Mouse (Mus musculus) forebrain, postnatal 0 days (tissue): ENCODE results near the gene Syt1. TPM values are rescaled to one million over a fixed set of nuclear protein-coding genes. Genes with fewer than 3 reads are reported as not detected.

Source experiments
- ATAC-seq: fragments of 200-750 bp; cut with Nextera tagmentation; 2 replicates; pipeline ENCODE4 v1.8.0; 2017; ENCODE audit warnings: mild to moderate bottlenecking, moderate library complexity
- DNase-seq: peaks from one replicate; pipeline ENCODE4 v3.0.0-alpha.2; 2015
- H3K27ac ChIP-seq: fragments of 300-500 bp; sonication (generic); 2 replicates; pipeline ENCODE4 v1.5.1; 2014; ENCODE audit warnings: low read depth, mild to moderate bottlenecking, antibody characterized with exemption, low read length, moderate library complexity, mixed read lengths
- H3K27me3 ChIP-seq: fragments of 300-500 bp; sonication (generic); 2 replicates; pipeline ENCODE4 v1.6.1; 2014; ENCODE audit warnings: mild to moderate bottlenecking, low read length, mixed read lengths; ENCODE audit not compliant: insufficient read depth
- H3K36me3 ChIP-seq: fragments of 300-500 bp; sonication (generic); 2 replicates; pipeline ENCODE4 v1.6.1; 2014; ENCODE audit warnings: mild to moderate bottlenecking, moderate library complexity; ENCODE audit not compliant: insufficient read depth
- H3K4me1 ChIP-seq: fragments of 300-500 bp; sonication (generic); 2 replicates; pipeline ENCODE4 v1.6.1; 2014; ENCODE audit warnings: antibody characterized with exemption; ENCODE audit not compliant: insufficient read depth
- H3K4me2 ChIP-seq: fragments of 300-500 bp; sonication (generic); 2 replicates; pipeline ENCODE4 v1.6.1; 2014; ENCODE audit warnings: low read depth, mild to moderate bottlenecking, moderate library complexity
- H3K4me3 ChIP-seq: fragments of 300-500 bp; sonication (generic); 2 replicates; pipeline ENCODE4 v1.5.1; 2014; ENCODE audit warnings: low read depth, low read length, mixed read lengths
- H3K9ac ChIP-seq: fragments of 300-500 bp; sonication (generic); 2 replicates; pipeline ENCODE4 v1.6.1; 2014; ENCODE audit warnings: mild to moderate bottlenecking
- H3K9me3 ChIP-seq: fragments of 300-500 bp; sonication (generic); 2 replicates; pipeline ENCODE4 v1.6.1; 2016; ENCODE audit warnings: low read length
- CTCF ChIP-seq: sonication (generic); IDR thresholded peaks from 2 replicates; pipeline ENCODE4 v1.5.1; 2016; ENCODE audit warnings: antibody characterized with exemption, control low read depth, low read depth
- WGBS: fragments of 180-500 bp; shearing (Covaris S2); extraction: QIAGEN DNeasy Blood & Tissue Kit; methylation state at CpG from one replicate; pipeline ENCODE4 v1.1.7; 2014; 5-methylcytosine and 5-hydroxymethylcytosine counted together
- polyA plus RNA-seq: library from polyadenylated mRNA; unstranded; fragments of >200 nt; fragmentation: Nextera tagmentation; extraction: Ambion mirVana; gene quantifications from 2 replicates; pipeline ENCODE4 v1.2.1, GENCODE M21; 2015
- total RNA-seq: library from RNA; depleted of rRNA; stranded (reverse); fragments of >200 nt; gene quantifications from 2 replicates; pipeline ENCODE4 v1.2.3, GENCODE M21; 2014

Syt1 gene
- total and polyA plus RNA-seq, 2 experiments from 2014 or later = 133 to 147 TPM

DNA sequence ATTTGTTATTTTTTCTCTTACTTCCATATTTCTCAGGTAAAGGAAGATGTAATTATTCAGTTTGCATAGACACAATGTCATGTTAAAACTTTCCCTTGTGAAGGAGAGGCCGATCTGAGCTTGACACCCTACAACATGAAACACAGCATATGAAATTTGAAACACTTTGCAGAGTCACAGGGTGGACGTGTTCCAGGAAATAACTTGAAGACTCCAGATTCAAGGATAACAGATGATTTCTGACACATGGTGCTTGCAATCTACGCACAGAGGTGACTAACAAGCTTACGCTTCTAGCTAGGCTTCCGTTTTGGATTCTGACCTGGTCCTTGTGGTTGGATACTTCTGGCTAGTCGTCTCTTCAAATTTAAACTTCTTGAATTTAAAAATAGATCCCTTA, 239.7 kb downstream of the Syt1 start:
- no peak overlapping the region for H3K27ac ChIP-seq
- no peak for TF ChIP-seq CTCF
- H3K9ac ChIP-seq = no peak overlapping the region
- no peak for DNase-seq
- H3K9me3 ChIP-seq = no peaks in the 10 kb centered on the region
- no peaks in the 10 kb centered on the region for H3K27me3 ChIP-seq
- H3K36me3 ChIP-seq = no peaks in the 10 kb centered on the region
- no peaks in the 10 kb centered on the region for H3K4me1 ChIP-seq
- WGBS = 67% methylated on average over 6 of the region's 6 CpGs
- no peak overlapping the region for H3K4me3 ChIP-seq
- no peak for ATAC-seq
- no peak overlapping the region for H3K4me2 ChIP-seq

- H3K9me3 ChIP-seq = no peaks in the 10 kb centered on the region
- ATAC-seq (no peak), DNase-seq (no peak)
- TF ChIP-seq CTCF = no peak
- H3K4me1 ChIP-seq = no peaks in the 10 kb centered on the region
- no peak overlapping the region for H3K27ac ChIP-seq
- no peak overlapping the region for H3K4me2 ChIP-seq
- no peak overlapping the region for H3K9ac ChIP-seq
- H3K4me3 ChIP-seq = no peak overlapping the region
- no peaks in the 10 kb centered on the region for H3K36me3 ChIP-seq
- H3K27me3 ChIP-seq = no peaks in the 10 kb centered on the region
Observed at GRCm38 (mm10) chr10:108765564-108765963, 245.2 kb downstream of the Syt1 start.

- peak; percentile 37 for DNase-seq
- TF ChIP-seq CTCF = no peak
- 57% methylated on average over 6 of the region's 6 CpGs for WGBS
- Histone ChIP-seq H3K27ac (no peak overlapping the region), H3K4me3 (no peak overlapping the region), H3K36me3 (no peaks in the 10 kb centered on the region), H3K27me3 (no peaks in the 10 kb centered on the region), H3K9ac (no peak overlapping the region), H3K4me2 (no peak overlapping the region), H3K9me3 (no peaks in the 10 kb centered on the region), H3K4me1 (no peaks in the 10 kb centered on the region)
- ATAC-seq = peak; percentile 87
Observed at GRCm38 (mm10) chr10:108763722-108764121, 247.1 kb downstream of the Syt1 start.

GRCm38 (mm10) chr10:108753304-108753703, 257.5 kb downstream of the Syt1 start:
- Histone ChIP-seq H3K36me3 (no peaks in the 10 kb centered on the region), H3K27ac (no peak overlapping the region), H3K9me3 (no peaks in the 10 kb centered on the region), H3K4me1 (no peaks in the 10 kb centered on the region), H3K4me3 (no peak overlapping the region), H3K9ac (no peak overlapping the region), H3K27me3 (no peaks in the 10 kb centered on the region), H3K4me2 (no peak overlapping the region)
- 77% methylated on average over 2 of the region's 2 CpGs for WGBS
- no peak for DNase-seq
- no peak for TF ChIP-seq CTCF
- ATAC-seq = peak; percentile 64

- H3K9me3 ChIP-seq = no peaks in the 10 kb centered on the region
- no peak overlapping the region for H3K27ac ChIP-seq
- no peaks in the 10 kb centered on the region for H3K36me3 ChIP-seq
- H3K27me3 ChIP-seq = no peaks in the 10 kb centered on the region
- TF ChIP-seq CTCF = no peak
- no peaks in the 10 kb centered on the region for H3K4me1 ChIP-seq
- DNase-seq (no peak), ATAC-seq (no peak)
- no peak overlapping the region for H3K9ac ChIP-seq
- no peak overlapping the region for H3K4me3 ChIP-seq
- no peak overlapping the region for H3K4me2 ChIP-seq
- WGBS = 94% methylated on average over 2 of the region's 2 CpGs
Observed at GRCm38 (mm10) chr10:108743759-108744158, 267.0 kb downstream of the Syt1 start.

DNA sequence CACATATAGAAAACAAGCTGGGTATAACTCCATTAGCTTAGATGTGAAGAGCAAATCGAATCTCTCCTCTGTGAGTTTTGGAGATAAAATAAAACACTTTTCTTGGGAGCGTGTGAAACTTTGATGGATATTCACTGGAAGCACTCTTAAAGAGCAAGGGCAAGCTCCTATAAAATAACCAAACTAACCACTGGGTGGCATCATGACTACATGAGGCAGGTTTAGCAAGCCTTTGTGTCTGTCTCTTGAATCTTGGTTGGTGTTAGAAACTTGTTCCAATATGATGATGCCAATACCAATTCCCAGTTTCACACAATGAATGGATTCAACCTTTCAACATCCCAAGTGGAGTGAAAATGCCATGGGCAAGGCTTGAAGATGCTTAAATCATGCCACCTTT, 276.8 kb downstream of the Syt1 start:
- Histone ChIP-seq H3K4me3 (no peak overlapping the region), H3K36me3 (no peaks in the 10 kb centered on the region), H3K27ac (no peak overlapping the region), H3K9me3 (no peaks in the 10 kb centered on the region), H3K4me1 (no peaks in the 10 kb centered on the region), H3K4me2 (no peak overlapping the region), H3K9ac (no peak overlapping the region), H3K27me3 (no peaks in the 10 kb centered on the region)
- ATAC-seq = peak; percentile 64; the same call in 1 of the 2 replicates
- peak; percentile 72 for TF ChIP-seq CTCF
- peak; percentile 71 for DNase-seq
- WGBS = 62% methylated on average over 2 of the region's 2 CpGs

- WGBS = 46% methylated on average over 8 of the region's 8 CpGs
- H3K9ac ChIP-seq = no peak overlapping the region
- H3K4me1 ChIP-seq = no peaks in the 10 kb centered on the region
- no peak overlapping the region for H3K4me3 ChIP-seq
- DNase-seq = no peak
- no peaks in the 10 kb centered on the region for H3K27me3 ChIP-seq
- no peaks in the 10 kb centered on the region for H3K36me3 ChIP-seq
- H3K9me3 ChIP-seq = no peaks in the 10 kb centered on the region
- H3K27ac ChIP-seq = no peak overlapping the region
- H3K4me2 ChIP-seq = no peak overlapping the region
- no peak for ATAC-seq
- TF ChIP-seq CTCF = no peak
Observed at GRCm38 (mm10) chr10:108728961-108729360, 281.8 kb downstream of the Syt1 start.

DNA sequence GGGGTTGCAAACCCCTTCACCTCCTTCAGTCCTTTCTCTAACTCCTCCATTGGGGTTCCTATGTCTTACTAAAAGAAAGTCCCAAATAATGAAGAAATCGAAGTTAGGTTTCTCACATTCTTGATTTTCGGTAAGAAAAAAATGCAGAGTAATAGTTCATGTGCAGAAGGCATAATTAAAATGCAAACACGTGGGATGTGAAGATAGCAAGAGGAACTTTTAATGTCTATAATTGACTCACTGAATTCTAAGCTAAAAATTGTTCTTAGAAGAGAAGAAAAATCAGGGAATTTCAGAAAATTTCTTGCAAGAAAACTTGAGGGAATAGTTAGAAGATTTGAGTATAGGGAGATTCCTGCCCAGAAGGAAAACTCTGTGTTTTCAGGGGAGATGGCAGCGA, 284.4 kb downstream of the Syt1 start:
- 76% methylated on average over 4 of the region's 4 CpGs for WGBS
- no peak for TF ChIP-seq CTCF
- Histone ChIP-seq H3K9me3 (no peaks in the 10 kb centered on the region), H3K9ac (no peak overlapping the region), H3K4me2 (no peak overlapping the region), H3K27me3 (no peaks in the 10 kb centered on the region), H3K4me3 (no peak overlapping the region), H3K27ac (no peak overlapping the region), H3K4me1 (no peaks in the 10 kb centered on the region), H3K36me3 (no peaks in the 10 kb centered on the region)
- DNase-seq = no peak
- ATAC-seq = no peak
